Mouse (Mus musculus): ENCODE data around the gene Cep112.

- no peak for TF ChIP-seq TAL1 (IDR thresholded peaks at IDR 0.05; ENCODE audit: low read length)
- no peak for TF ChIP-seq GATA1 (IDR thresholded peaks at IDR 0.05; ENCODE audit: low read length)
Measured at GRCm38 (mm10) chr11:108858339-108858804, 433.4 kb downstream of the Cep112 start.

Data from erythroblast, embryonic 14.5 days (primary cell).